38 mouse cellular contexts compared by ENCODE assay signal in genomic region chrX:53752851-53753250, GRCm38 (mm10). TPM values are rescaled to one million over a fixed set of nuclear protein-coding genes. Genes with fewer than 3 reads are reported as not detected.
"Had no signal": no experiment of that assay in that cellular context is flagged by ENCODE, and none has a peak within 500 bp of the region (broad histone marks: within the 10 kb centered on the region; RNA-seq: fewer than 3 reads in every experiment).

No protein-coding gene starts in this region.

- ATAC-seq: hindbrain, postnatal 0 days; intestine, embryonic 16.5 days had no signal

- H3K4me1 ChIP-seq: heart, embryonic 10.5 days; heart, embryonic 12.5 days; hindbrain, embryonic 13.5 days; hindbrain, embryonic 15.5 days; kidney, embryonic 15.5 days; limb, embryonic 10.5 days; limb, embryonic 12.5 days; liver, embryonic 13.5 days had no signal

- H3K27ac ChIP-seq: heart, embryonic 10.5 days; hindbrain, embryonic 13.5 days; hindbrain, embryonic 15.5 days; hindbrain, postnatal 0 days; kidney, embryonic 15.5 days; kidney, postnatal 0 days; layer of hippocampus, adult 2 months; left cerebral cortex, adult 2 months; limb, embryonic 10.5 days; limb, embryonic 12.5 days; liver, embryonic 13.5 days had no signal

- DNase-seq: gastrocnemius, postnatal 14 days; gastrocnemius, postnatal 36 days; heart, postnatal 10 days; heart, postnatal 36 days; kidney, adult 11 months; kidney, adult 2 months; kidney, adult 9 months; kidney, postnatal 14 days; kidney, postnatal 4 days; liver; liver, embryonic 13.5 days had no signal

- H3K4me3 ChIP-seq: heart, embryonic 10.5 days; heart, embryonic 12.5 days; hindbrain, embryonic 13.5 days; hindbrain, embryonic 15.5 days; kidney, embryonic 15.5 days; layer of hippocampus, adult 2 months; left cerebral cortex, adult 2 months; limb, embryonic 10.5 days; limb, embryonic 12.5 days; liver, embryonic 13.5 days had no signal

RNA-seq across cellular contexts. Expression of gene 1700013H16Rik, which starts 4.8 kb away (rescaled TPM):
- total RNA-seq: gastrocnemius, adult 18-20 months; gastrocnemius, adult 8-10 months; gastrocnemius, postnatal 14 days; gastrocnemius, postnatal 36 days; heart, adult 18-20 months; heart, adult 8-10 months; heart, postnatal 10 days; heart, postnatal 36 days; hematopoietic stem cell, adult 5-6 weeks; hindbrain, postnatal 0 days; layer of hippocampus, adult 2 months; layer of hippocampus, postnatal 10 days; layer of hippocampus, postnatal 25 days; left cerebral cortex, adult 2 months; left cerebral cortex, postnatal 14 days; left cerebral cortex, postnatal 36 days had no signal
- polyA plus RNA-seq: gonadal fat pad, adult 2 months; heart, embryonic 10.5 days; heart, embryonic 12.5 days; heart, embryonic 14.5 days; heart, embryonic 16.5 days; hindbrain, embryonic 11.5 days; hindbrain, embryonic 13.5 days; hindbrain, embryonic 15.5 days; hindbrain, postnatal 0 days; intestine, embryonic 14.5 days; intestine, embryonic 16.5 days; kidney, adult 2 months; kidney, embryonic 15.5 days; kidney, postnatal 0 days; limb, embryonic 10.5 days; limb, embryonic 12.5 days; limb, embryonic 14.5 days; liver, embryonic 13.5 days had no signal

RNA-seq across cellular contexts. Expression of gene Zfp36l3, which starts 23.3 kb away (rescaled TPM):
- total RNA-seq: gastrocnemius, adult 18-20 months; gastrocnemius, adult 8-10 months; gastrocnemius, postnatal 14 days; gastrocnemius, postnatal 36 days; heart, adult 18-20 months; heart, adult 8-10 months; heart, postnatal 10 days; heart, postnatal 36 days; hematopoietic stem cell, adult 5-6 weeks; hindbrain, postnatal 0 days; layer of hippocampus, adult 2 months; layer of hippocampus, postnatal 10 days; layer of hippocampus, postnatal 25 days; left cerebral cortex, adult 2 months; left cerebral cortex, postnatal 14 days; left cerebral cortex, postnatal 36 days had no signal
- polyA plus RNA-seq: gonadal fat pad, adult 2 months; heart, embryonic 10.5 days; heart, embryonic 12.5 days; heart, embryonic 14.5 days; heart, embryonic 16.5 days; hindbrain, embryonic 11.5 days; hindbrain, embryonic 13.5 days; hindbrain, embryonic 15.5 days; hindbrain, postnatal 0 days; intestine, embryonic 14.5 days; intestine, embryonic 16.5 days; kidney, embryonic 15.5 days; limb, embryonic 10.5 days; limb, embryonic 12.5 days; liver, embryonic 13.5 days had no signal

RNA-seq across cellular contexts. Expression of gene 4930502E18Rik, which starts 28.2 kb away (rescaled TPM):
- total RNA-seq: gastrocnemius, adult 18-20 months; gastrocnemius, adult 8-10 months; gastrocnemius, postnatal 14 days; gastrocnemius, postnatal 36 days; heart, adult 18-20 months; heart, adult 8-10 months; heart, postnatal 10 days; heart, postnatal 36 days; hematopoietic stem cell, adult 5-6 weeks; hindbrain, postnatal 0 days; layer of hippocampus, adult 2 months had no signal
- polyA plus RNA-seq: gonadal fat pad, adult 2 months; hindbrain, embryonic 11.5 days; kidney, adult 2 months; liver, embryonic 13.5 days had no signal
